Mouse (Mus musculus): Measurements from ENCODE around the gene Mrpl52.

The Mrpl52 gene

DNA sequence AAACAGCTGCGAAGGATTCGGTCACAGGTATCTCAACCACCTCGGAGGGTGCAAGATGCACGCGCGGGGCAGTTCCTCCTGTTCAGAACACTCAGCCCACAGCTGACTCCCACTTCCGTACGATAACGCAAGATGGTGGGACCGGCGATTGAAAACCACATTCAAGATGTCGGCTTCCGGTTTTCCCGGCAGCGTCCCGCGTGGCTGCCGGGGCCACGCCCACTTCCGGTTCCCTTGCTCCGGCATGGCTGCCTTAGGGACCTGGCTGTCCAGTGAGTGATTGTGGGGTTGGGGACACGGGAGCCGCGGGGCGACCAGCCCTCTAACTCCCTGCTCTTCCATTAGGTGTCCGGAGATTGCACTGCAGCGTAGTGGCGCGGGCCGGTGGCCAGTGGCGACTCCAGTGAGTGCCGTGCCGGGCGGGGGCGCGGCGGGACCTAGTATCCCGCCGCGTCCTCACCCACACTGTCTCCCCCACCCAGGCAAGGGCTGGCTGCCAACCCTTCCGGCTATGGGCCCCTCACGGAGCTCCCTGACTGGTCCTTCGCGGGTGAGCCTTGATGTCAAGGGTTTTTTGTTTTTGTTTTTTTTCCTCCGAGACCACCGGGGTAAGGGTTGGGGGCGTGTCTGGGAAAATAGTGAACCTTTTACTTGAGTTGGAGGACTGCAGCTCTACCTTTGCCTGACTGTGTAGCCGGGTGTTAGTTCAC, at the start of gene Mrpl52:
TSS of gene Mrpl52 (plus strand) at position 221 of the 710 bp plus-strand sequence.
- peak; percentile 89 for DNase-seq

DNA sequence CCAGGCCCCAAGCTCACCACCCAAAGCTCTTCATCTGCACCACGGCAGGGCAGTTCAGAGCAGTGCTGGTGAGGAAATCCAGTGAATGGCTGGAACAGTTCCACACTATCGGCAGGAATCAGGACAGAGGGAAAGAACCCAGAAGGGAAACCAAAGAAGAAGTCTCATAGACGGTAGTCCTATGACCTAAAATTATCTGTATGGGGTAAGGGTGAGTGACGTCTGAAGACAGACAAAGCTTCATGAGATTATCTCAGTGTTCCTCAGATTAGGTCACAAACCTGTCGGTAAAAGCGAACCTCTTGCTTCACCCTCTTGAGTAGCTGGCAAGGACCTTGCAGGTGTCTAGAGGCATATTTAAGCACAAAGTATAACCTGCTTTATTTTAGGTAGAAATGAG, 49.5 kb upstream of the Mrpl52 start:
- DNase-seq, result no peak

GRCm38 (mm10) chr14:54379571-54379970, 47.1 kb upstream of the Mrpl52 start:
- no peak for DNase-seq

GRCm38 (mm10) chr14:54380616-54381015, 46.1 kb upstream of the Mrpl52 start:
- no peak for DNase-seq

- DNase-seq, result no peak
Observed at GRCm38 (mm10) chr14:54381816-54382215, 44.9 kb upstream of the Mrpl52 start.

GRCm38 (mm10) chr14:54382641-54383040, 44.1 kb upstream of the Mrpl52 start:
- DNase-seq, result no peak

DNA sequence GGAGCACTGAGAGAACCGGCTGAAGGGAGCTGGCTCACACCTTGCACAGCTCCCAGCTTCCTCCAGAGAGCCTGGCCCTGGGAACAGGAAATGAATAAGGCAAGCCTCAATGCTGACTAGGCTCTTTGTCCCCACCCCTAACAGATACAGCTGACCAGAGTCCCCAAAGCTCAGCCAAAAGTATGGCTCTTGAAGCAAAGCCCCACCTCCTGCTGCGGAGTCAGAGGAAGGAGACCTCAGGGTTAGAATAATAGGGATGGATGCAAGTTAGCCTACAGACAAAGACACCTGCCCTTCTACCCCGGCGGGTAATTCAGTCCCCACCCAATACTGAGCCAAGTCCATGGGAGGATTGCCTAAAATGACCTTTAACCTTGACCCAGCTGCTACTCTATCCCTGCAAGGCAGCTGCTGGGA, 43.3 kb upstream of the Mrpl52 start:
- DNase-seq, result no peak

- DNase-seq, result no peak
Observed at GRCm38 (mm10) chr14:54384396-54384795, 42.3 kb upstream of the Mrpl52 start.

DNA sequence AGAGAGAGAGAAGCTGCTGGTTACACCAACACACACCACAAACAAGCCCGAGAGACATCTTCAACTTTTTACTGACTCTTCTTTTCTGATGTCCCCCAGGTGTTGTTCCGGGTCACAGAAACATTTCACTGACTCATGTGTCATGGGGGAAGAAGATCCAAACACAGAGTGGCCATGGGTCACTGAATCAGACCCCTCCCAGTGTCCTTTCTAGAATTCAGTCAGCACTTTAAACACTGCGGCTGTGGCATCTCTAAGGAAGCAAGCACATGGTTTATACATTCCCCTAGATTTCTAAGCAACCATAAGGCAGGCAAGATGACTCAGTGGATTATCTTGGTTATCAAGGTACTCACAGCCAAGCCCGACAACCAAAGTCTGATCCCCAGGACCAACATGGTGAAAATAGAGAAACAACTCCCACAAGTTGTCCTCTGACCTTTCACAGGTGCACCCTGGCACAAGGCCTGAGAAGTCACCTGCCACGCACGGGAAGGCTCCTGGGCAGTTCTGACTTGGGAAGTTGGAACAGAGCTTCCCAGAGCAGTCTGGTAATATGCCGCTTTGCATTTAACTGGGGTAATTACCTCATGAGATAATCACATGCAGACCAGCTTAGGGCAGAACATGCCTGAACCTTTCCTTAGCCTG, 40.6 kb upstream of the Mrpl52 start:
- DNase-seq, result no peak

DNA sequence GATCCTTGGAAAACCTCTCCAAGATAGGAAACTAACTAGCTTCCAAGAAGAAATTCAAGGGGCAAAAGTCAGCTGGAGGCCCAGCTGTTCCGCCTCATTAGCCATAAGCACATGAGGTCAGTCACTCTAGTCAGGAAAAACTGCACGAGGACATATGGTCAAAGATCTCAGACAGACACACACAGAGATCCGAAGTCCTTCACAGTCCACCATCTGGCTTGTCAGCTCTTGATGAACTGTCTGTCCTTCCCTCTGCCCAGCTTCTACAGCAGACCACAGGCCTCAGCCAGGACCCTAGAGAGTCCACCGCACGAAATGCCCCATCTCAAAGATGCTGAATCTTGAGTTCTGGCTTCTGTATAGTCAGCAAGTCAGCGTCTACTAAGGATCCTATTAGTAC, 39.2 kb upstream of the Mrpl52 start:
- no peak for DNase-seq

DNA sequence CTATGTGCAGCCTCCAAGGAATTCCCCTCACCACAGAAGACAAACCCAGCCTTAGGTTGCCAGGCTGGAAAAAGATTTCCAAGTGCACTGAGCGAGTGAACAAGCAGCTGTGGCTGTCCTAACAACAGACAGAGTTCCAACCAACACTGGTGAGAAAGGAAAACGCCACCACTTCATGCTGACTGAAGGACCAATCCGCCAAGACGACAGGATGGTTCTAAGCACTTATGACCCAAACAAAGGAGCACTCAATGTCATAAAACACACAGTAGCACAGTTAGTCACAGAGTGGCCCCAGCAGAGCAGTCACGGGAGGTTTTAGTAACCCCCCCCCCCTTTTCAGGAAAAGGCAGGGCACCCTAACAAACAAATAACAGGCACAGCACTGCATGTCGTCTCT, 35.9 kb upstream of the Mrpl52 start:
- DNase-seq, result no peak

DNA sequence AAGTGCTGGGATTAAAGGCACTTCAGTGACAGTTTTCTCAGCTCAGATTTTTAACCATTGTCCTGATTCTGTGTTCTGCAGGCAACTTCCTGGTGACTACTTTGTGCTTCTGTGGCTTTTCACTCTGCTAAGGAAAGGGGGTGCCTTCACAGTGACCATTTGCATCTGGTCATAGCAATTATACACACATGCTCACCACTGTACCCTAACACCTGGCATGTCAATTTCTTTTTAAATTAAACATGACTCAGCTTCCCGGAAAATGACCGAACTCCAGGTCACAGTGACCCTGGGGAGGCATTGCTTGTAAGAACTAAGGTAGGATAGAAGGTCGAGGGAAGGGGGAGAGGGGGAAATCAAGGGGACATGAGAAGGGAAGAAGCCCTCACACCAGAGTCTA, 32.9 kb upstream of the Mrpl52 start:
- DNase-seq, result no peak

DNA sequence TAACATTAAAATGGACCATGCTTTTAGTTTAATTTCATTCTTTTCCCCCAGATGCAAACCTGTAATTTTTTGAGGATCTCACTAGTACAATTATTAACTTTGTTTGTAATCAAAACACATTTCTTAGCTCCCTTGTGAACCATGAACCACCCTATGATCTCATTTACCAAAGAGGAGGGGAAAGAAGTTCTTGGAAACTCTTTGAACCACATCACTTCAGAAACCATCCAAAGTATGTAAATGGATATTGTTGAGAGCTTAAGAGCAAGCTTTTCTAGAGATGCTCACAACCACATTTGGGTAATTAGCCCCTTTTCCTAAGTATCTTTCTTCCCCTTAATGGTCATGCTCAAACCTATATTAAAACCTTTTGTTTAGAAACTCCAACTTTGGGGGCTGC, 32.4 kb upstream of the Mrpl52 start:
- no peak for DNase-seq

DNA sequence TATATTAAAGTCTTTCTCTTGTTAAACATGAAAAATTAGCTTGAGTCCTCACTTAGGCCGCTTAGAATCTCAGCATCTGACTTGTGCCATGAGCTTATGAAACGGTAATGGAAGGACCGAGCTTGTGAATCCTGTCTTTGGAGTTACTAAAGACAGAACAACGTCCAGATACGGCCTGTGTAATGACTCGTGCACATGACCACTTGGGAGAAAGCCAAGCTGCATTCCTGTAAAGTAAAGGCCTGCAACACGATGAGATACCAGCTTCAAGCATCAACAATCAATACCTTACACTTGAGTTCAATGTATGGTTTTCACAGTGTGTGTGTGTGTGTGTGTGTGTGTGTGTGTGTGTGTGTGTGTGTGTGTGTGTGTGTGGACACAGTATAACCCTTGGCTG, 30.0 kb upstream of the Mrpl52 start:
- no peak for DNase-seq

GRCm38 (mm10) chr14:54397872-54398527, 28.7 kb upstream of the Mrpl52 start:
- DNase-seq, result no peak

- DNase-seq, result no peak
Observed at GRCm38 (mm10) chr14:54398528-54398916, 28.2 kb upstream of the Mrpl52 start.

GRCm38 (mm10) chr14:54398921-54399382, 27.8 kb upstream of the Mrpl52 start:
- no peak for DNase-seq

DNA sequence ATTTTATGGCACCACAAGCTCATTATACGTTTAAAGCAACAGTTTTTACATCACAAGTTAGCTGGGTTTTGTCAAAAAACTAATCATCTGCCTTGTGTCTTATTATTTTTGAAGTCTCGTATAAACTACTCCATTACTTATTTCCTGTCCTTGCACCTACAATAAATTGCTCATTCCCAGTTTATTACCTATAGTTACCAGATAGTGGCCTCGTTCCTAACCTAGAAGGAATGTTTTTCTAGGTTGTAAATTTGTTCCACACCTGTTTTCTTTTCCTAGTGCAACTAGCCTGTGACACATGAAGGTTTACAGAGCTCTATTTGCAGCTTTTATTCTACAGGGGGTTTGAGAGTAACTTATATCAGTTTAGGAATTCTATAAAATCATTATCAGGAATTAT, 25.0 kb upstream of the Mrpl52 start:
- DNase-seq, result no peak

- no peak for DNase-seq
Observed at GRCm38 (mm10) chr14:54408336-54409056, 18.2 kb upstream of the Mrpl52 start.

DNA sequence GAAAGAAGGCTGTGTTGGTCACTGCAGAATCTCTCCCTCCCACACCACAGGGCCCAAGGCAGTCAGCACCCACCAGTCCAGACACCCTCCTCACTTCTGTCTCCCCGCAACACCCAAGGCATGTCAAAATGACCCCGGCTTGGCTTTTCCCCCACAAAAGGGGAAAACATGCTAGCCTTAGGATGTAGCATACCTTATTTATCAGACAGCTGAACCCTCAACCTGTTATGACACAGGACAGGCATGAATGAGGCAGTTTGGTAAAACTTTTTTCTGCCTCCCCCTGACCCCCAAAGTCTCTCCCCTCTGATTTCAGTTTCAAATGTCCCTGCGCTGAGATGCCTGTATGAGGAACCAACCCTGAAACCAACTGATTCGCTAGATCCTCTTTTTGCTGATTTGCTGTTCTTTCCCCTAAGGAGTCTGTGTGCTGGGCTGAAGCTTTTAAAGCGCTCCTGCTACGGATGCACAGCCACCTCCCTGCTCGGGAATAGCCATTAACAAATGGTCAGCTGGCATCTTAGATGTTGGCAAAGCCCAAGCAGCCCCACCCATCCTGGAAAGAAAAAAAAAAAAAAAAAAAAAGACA, 17.6 kb upstream of the Mrpl52 start:
- DNase-seq, result no peak

- DNase-seq, result no peak
Observed at GRCm38 (mm10) chr14:54409980-54410810, 16.5 kb upstream of the Mrpl52 start.

DNA sequence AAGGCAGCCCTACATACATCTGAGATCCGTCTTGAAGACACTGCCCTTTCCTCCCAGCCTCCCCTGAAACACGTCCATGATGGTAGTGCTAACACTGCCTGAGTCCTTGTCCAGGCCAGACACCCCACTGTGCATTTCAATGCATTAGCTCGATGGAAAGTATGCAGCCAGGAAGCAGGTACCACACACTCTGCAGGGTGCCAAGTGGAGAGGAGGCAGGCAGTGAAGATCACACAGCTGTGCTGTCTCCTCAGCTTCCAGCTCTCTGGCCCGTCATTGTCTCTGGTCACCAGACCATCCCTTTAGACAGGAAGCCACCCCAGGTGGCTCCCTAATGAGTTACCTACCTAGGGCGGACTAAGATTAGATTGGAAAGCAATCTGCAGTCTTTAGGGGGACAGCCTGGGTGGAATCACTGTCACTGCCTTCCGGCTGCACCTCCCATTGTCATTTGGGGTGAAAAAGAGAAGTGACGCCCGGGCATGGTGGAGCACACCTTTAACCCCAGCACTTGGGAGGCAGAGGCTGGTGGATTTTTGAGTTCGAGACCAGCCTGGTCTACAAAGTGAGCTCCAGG, 14.6 kb upstream of the Mrpl52 start:
- DNase-seq, result no peak

Measured in thymus, postnatal 4 days (tissue).